Mouse (Mus musculus): ENCODE measurements around the gene Slc8a3. TPM values are rescaled to one million over a fixed set of nuclear protein-coding genes. Genes with fewer than 3 reads are reported as not detected.

Slc8a3 gene
- polyA plus RNA-seq, 1 experiment from 2014 or later: 0.44 TPM

DNA sequence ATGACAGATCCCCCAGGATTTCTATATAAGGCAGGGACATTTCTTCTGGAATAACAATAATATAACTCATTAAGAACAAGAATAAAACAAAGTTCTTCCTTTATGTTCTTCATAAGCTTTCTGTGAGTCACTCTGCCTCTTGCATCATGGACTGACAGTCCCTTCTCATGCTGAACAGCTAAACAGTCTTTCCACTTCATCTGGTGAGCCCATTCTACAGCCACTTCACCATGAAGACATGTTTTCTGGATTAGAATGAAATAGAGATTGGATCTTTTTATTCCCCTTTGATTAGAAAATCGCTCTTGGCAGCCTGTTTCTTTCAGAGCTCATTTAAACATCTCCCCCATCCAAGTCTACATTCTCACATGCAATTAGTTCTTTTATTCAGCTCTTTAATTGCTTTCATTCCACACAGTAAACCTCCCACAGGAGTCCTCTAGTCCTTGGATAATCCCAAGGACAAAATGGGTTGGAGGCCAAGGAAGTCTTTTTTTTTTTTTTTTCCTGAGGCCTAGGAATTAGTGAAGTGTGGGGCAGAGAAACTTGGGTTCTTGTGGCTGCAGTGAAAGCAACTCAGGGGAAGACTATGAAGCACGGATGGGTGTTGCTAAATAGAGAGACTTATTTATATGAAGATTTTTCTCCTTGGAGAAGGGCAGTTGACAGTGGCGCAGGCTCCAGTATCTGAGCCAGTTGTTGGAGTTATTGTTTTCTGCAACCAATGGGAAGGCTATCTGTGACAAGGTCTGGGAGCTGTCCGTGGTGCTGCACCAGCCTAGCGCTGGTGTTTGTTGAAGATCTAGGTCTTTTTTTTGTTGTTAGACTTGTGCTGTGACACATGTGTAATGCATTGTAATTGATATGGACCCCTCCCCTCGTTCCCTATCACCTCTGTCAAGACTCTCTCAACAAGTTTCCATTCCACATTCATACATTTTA is 127.1 kb downstream of the Slc8a3 start:
- H3K27me3 ChIP-seq (replicated peaks): no peaks in the 10 kb centered on the region
- no peak for ATAC-seq (ENCODE audit: extremely low read depth, insufficient number of reproducible peaks, low FRiP score, low TSS enrichment)
- no peak overlapping the region for H3K4me3 ChIP-seq
- no peaks in the 10 kb centered on the region for H3K36me3 ChIP-seq
- no peaks in the 10 kb centered on the region for H3K4me1 ChIP-seq
- WGBS: 20% methylated on average over 6 of the region's 6 CpGs
- H3K9ac ChIP-seq: no peak overlapping the region
- no peaks in the 10 kb centered on the region for H3K9me3 ChIP-seq
- H3K27ac ChIP-seq (replicated peaks): no peak overlapping the region
- H3K4me2 ChIP-seq: no peak overlapping the region

DNA sequence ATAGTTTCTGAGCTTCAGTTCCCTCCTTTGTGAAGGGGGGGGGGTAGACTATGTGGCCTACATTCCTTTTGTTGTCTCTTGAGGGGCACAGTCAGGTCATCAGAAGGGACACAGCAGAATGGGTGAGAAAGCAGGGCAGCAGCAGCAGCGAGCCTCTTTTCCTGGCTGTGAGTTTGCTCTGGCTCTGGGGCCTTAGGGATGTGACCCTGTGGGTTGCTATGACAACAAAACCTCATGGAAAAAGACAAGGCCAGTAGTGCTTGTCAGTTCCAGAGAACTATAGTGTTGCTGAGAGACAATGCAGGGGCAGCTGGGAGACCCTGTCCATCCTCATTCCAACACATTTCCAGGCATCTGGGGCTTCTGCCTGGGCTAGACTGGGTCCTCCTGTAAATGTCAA is 129.8 kb downstream of the Slc8a3 start:
- Histone ChIP-seq H3K4me2 (no peak overlapping the region), H3K36me3 (no peaks in the 10 kb centered on the region), H3K9ac (no peak overlapping the region), H3K4me1 (no peaks in the 10 kb centered on the region), H3K9me3 (no peaks in the 10 kb centered on the region), H3K27ac (replicated peaks) (no peak overlapping the region), H3K4me3 (no peak overlapping the region), H3K27me3 (replicated peaks) (no peaks in the 10 kb centered on the region)
- no peak for ATAC-seq (ENCODE audit: extremely low read depth, insufficient number of reproducible peaks, low FRiP score, low TSS enrichment)
- whole genome bisulfite sequencing: 23% methylated on average over 1 of the region's 1 CpGs

DNA sequence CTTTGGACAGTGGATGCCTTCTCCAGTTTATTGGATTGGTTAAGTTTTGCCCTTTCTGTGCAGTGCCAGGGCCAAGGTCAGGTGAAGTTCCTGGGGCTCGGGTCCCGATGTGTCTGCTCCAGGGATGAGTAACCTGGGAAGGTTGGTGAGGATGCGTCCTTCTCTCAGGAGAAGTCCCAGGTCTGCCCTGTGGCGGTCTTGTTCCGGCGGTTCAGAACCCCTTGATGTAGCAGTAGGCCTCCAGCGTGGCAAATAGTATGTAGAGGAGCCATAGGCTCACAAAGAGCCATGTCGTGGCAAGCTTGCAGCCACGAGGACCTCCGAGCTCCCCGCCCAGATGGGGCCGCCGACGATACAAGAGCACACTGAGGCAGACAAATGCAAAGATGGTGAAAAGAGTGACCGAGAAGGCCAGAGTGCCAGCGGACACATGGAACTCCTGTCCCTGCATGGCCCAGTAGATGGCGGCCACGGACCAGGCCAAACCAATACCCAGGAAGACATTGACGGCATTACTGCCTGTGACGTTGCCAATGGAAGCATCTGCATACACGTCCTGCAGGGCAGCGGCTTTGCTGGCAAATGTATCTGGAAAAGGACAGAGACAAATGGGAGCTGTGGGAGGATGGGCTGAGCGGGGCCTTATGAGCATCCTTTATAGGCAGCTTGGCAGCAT is 133.6 kb downstream of the Slc8a3 start:
- H3K9ac ChIP-seq: no peak overlapping the region
- ATAC-seq (ENCODE audit: extremely low read depth, insufficient number of reproducible peaks, low FRiP score, low TSS enrichment): no peak
- no peaks in the 10 kb centered on the region for H3K27me3 ChIP-seq (replicated peaks)
- WGBS: 29% methylated on average over 23 of the region's 23 CpGs
- H3K4me3 ChIP-seq: no peak overlapping the region
- H3K27ac ChIP-seq (replicated peaks): no peak overlapping the region
- no peaks in the 10 kb centered on the region for H3K36me3 ChIP-seq
- H3K4me2 ChIP-seq: no peak overlapping the region
- no peaks in the 10 kb centered on the region for H3K9me3 ChIP-seq
- H3K4me1 ChIP-seq: no peaks in the 10 kb centered on the region

DNA sequence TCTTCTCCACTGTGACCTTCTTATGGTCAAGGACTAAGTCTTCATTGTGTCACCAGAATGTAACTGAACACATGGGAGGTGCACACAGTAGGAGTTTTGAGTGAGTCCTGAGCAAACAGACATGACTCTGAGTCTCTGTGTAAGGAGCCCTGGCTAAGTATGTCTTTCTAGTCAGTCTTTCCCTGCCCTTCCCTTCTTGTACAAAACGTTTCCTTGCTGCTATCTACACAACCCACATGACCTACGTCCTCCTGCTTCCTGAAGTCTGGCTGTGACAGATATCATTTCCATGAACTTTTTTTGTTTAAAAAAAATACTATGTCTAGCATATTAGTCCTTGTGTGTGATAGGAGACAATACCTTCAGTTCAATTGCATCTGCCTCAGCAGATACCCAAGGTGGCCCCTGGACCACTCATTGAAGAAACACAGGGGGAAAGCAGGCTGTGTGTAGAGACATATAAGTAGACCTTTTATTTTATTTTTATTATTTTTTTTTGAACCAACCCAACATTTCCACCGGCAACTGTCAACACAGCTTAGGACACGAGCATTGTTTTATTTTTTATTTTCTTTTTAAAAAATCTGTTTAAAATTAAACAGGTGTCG is 135.4 kb downstream of the Slc8a3 start:
- Histone ChIP-seq H3K9ac (no peak overlapping the region), H3K4me2 (no peak overlapping the region), H3K36me3 (no peaks in the 10 kb centered on the region), H3K4me3 (no peak overlapping the region), H3K4me1 (no peaks in the 10 kb centered on the region), H3K27me3 (replicated peaks) (no peaks in the 10 kb centered on the region), H3K9me3 (no peaks in the 10 kb centered on the region), H3K27ac (replicated peaks) (no peak overlapping the region)
- no peak for ATAC-seq (ENCODE audit: extremely low read depth, insufficient number of reproducible peaks, low FRiP score, low TSS enrichment)
- WGBS: 44% methylated on average over 5 of the region's 5 CpGs

DNA sequence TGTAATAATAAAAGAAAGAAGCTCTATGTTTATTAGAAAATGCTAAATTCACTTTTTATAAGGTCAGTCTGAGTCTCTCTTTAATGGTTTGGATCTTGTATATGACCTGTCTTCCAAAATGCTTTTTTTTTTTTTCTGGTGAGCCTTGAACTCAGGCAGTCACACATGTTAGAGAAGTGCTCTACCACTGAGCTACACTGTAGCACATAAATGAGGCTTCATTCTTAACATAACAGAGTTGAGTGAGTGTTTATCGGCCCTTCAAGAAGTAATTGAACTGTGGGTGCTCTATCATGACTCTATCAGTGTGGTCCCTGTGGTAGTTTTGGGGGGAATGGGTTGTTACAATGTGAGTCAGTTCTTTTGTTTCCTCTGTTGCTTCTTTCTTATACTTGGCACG is 139.0 kb downstream of the Slc8a3 start:
- WGBS: 71% methylated on average over 2 of the region's 2 CpGs
- no peak for ATAC-seq (ENCODE audit: extremely low read depth, insufficient number of reproducible peaks, low FRiP score, low TSS enrichment)
- no peak overlapping the region for H3K27ac ChIP-seq (replicated peaks)
- H3K4me3 ChIP-seq: no peak overlapping the region
- H3K36me3 ChIP-seq: no peaks in the 10 kb centered on the region
- no peak overlapping the region for H3K4me2 ChIP-seq
- H3K4me1 ChIP-seq: no peaks in the 10 kb centered on the region
- H3K9ac ChIP-seq: no peak overlapping the region
- H3K9me3 ChIP-seq: no peaks in the 10 kb centered on the region
- H3K27me3 ChIP-seq (replicated peaks): no peaks in the 10 kb centered on the region

DNA sequence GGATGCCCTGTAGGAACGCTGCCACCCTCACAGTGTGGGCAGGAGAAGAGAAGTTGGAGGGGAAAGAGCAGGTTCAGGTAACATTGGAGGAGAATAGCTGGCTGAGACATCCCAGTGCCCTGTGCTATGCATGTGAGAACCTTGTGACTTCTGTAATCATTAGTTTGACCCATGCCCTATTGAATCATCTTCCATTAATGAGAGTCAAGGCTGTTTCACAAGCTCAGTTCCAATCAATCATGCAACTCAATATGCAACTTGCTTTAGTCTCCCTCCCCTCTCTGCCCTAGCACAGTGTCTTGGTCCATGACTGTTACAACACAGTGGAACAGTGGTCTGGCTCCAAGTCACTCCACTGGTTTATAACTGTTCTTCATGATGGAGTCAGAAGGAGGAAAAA is 143.3 kb downstream of the Slc8a3 start:
- Histone ChIP-seq H3K4me1 (no peaks in the 10 kb centered on the region), H3K36me3 (no peaks in the 10 kb centered on the region), H3K27ac (replicated peaks) (no peak overlapping the region), H3K4me3 (no peak overlapping the region), H3K4me2 (no peak overlapping the region), H3K9ac (no peak overlapping the region), H3K9me3 (no peaks in the 10 kb centered on the region), H3K27me3 (replicated peaks) (no peaks in the 10 kb centered on the region)
- WGBS: 56% methylated on average over 1 of the region's 1 CpGs
- ATAC-seq (ENCODE audit: extremely low read depth, insufficient number of reproducible peaks, low FRiP score, low TSS enrichment): no peak

DNA sequence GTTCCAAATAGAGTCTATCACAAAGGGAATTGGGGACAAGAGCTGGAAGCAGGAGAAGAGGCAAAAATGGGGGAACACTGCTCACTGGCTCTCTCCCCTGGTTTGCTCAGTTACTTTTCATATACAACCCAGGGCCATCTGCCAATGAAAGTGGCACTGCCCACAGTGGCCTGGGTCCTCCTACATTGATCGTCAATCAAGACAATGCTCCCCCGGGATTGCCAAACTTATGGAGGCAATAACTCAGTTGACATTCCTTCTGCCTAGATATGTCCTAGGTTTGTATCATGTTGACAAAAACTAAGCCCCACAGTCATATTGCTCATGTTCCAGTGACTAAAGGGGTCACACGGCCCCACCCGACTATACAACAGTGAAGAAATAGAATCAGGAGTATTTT is 144.0 kb downstream of the Slc8a3 start:
- H3K9me3 ChIP-seq: no peaks in the 10 kb centered on the region
- H3K27ac ChIP-seq (replicated peaks): no peak overlapping the region
- WGBS: 90% methylated on average over 4 of the region's 4 CpGs
- no peak overlapping the region for H3K4me2 ChIP-seq
- H3K4me1 ChIP-seq: no peaks in the 10 kb centered on the region
- ATAC-seq (ENCODE audit: extremely low read depth, insufficient number of reproducible peaks, low FRiP score, low TSS enrichment): no peak
- H3K27me3 ChIP-seq (replicated peaks): no peaks in the 10 kb centered on the region
- H3K9ac ChIP-seq: no peak overlapping the region
- H3K36me3 ChIP-seq: no peaks in the 10 kb centered on the region
- no peak overlapping the region for H3K4me3 ChIP-seq

DNA sequence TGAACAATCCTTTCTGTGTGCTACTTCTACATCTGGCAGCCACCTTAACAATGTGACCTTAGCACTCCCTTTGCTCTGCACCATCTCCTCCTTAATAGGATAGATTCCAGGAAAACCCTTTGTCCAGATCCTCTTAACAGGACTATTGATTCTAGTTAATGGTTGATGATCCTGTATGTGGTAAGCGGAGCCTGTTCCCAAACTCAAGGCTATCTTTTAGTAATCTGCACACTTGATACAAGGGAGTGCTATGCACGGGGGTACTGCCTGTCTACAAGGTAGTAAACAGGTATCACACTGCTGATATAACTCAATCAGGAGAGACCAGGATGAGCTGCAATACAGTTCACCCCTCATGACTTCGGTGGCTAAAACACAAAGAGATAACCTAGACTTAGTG is 144.6 kb downstream of the Slc8a3 start:
- Histone ChIP-seq H3K4me2 (no peak overlapping the region), H3K27ac (replicated peaks) (no peak overlapping the region), H3K36me3 (no peaks in the 10 kb centered on the region), H3K4me3 (no peak overlapping the region), H3K4me1 (no peaks in the 10 kb centered on the region), H3K9ac (no peak overlapping the region), H3K9me3 (no peaks in the 10 kb centered on the region), H3K27me3 (replicated peaks) (no peaks in the 10 kb centered on the region)
- 57% methylated on average over 3 of the region's 3 CpGs for WGBS
- no peak for ATAC-seq (ENCODE audit: extremely low read depth, insufficient number of reproducible peaks, low FRiP score, low TSS enrichment)

DNA sequence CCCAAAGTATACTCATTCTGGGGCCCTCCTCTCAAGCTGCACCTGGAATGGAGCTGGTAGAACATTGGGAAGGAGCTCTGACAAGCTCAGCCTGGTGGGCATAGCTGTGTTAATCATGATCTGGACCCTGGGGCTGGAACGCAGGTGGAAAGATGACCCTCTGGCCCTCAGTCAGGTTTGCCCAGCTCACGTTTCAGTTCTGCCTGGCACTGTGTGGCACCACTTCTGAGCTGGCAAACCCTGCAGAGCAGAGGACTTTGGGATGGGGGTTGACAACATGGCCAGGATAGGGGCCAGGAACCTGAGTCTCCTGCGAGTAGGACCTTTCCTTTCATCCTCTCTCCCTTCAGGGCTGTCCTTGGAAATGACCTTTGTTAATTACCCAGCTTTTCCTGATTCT is 146.3 kb downstream of the Slc8a3 start:
- Histone ChIP-seq H3K9me3 (no peaks in the 10 kb centered on the region), H3K4me2 (no peak overlapping the region), H3K9ac (no peak overlapping the region), H3K36me3 (no peaks in the 10 kb centered on the region), H3K4me3 (no peak overlapping the region), H3K27me3 (replicated peaks) (no peaks in the 10 kb centered on the region), H3K27ac (replicated peaks) (no peak overlapping the region), H3K4me1 (no peaks in the 10 kb centered on the region)
- no peak for ATAC-seq (ENCODE audit: extremely low read depth, insufficient number of reproducible peaks, low FRiP score, low TSS enrichment)
- WGBS: 73% methylated on average over 3 of the region's 3 CpGs

DNA sequence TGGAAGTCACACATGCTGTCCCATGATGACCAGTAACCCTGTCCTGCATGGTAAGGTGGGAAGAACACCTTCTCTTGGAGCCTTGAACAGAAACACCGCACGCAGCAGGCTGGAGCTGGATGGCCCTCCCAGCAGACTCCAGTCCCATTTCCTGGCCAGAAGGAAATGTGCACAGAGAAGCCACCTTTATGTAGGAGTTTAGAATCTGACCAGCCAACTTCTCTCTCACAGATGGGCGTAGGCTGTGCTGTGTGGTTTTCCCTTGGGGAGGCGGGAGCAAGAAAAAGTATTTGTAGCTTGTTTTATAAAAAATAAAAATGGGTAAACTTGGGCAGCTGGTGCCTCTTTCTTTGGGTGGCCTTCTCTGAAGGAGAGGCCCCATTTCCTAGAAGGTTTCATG is 146.9 kb downstream of the Slc8a3 start:
- Histone ChIP-seq H3K9me3 (no peaks in the 10 kb centered on the region), H3K4me2 (no peak overlapping the region), H3K9ac (no peak overlapping the region), H3K27me3 (replicated peaks) (no peaks in the 10 kb centered on the region), H3K36me3 (no peaks in the 10 kb centered on the region), H3K4me3 (no peak overlapping the region), H3K27ac (replicated peaks) (no peak overlapping the region), H3K4me1 (no peaks in the 10 kb centered on the region)
- no peak for ATAC-seq (ENCODE audit: extremely low read depth, insufficient number of reproducible peaks, low FRiP score, low TSS enrichment)
- 83% methylated on average over 4 of the region's 4 CpGs for WGBS

DNA sequence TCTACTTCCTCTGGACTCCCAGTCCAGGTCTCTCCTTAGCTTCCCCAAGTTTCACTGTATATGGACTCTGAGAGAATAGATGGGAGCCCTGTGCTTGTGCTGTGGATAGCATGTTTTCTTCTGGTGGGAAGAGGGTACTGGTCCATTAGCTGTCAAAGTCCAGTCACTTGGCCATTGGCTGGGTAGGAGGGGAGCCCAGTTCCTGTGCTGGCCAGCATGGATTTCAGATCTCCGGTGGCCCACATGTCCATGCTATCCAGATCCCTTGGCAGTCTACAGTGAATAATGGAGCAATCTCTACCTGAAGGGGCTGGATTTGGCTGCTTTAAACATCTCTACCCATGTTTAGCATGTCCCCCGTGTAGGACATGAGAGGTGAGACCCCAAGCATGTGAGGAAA is 148.0 kb downstream of the Slc8a3 start:
- Histone ChIP-seq H3K4me2 (no peak overlapping the region), H3K4me3 (no peak overlapping the region), H3K4me1 (no peaks in the 10 kb centered on the region), H3K36me3 (no peaks in the 10 kb centered on the region), H3K9ac (no peak overlapping the region), H3K9me3 (no peaks in the 10 kb centered on the region), H3K27me3 (replicated peaks) (no peaks in the 10 kb centered on the region), H3K27ac (replicated peaks) (no peak overlapping the region)
- 73% methylated on average over 2 of the region's 2 CpGs for WGBS
- ATAC-seq (ENCODE audit: extremely low read depth, insufficient number of reproducible peaks, low FRiP score, low TSS enrichment): no peak
